Mouse (Mus musculus) brain, adult 10 weeks (tissue): ENCODE measurements around the gene Ccl11. TPM values are rescaled to one million over a fixed set of nuclear protein-coding genes. Genes with fewer than 3 reads are reported as not detected.

Experiments used
- polyA plus RNA-seq: library from polyadenylated mRNA; stranded (reverse); fragments of 350-450 nt; fragmentation: Illumina TruSeq; extraction: RNeasy Lipid Tissue Mini Kit (QIAGEN cat#74804); gene quantifications from one replicate; pipeline ENCODE4 v1.2.3, GENCODE M21; 2015; ENCODE audit warnings: low read depth, low replicate concordance

Gene Ccl11
- polyA plus RNA-seq, result not detected

GRCm38 (mm10) chr11:82057646-82058045 is at the start of gene Ccl11:
Gene Ccl11, plus strand, starts transcription at chr11:82057823.

GRCm38 (mm10) chr11:82035356-82035755 is 22.3 kb upstream of the Ccl11 start, which contains the start of gene Ccl2:
Gene Ccl2, plus strand, starts transcription at chr11:82035571.

GRCm38 (mm10) chr11:82038535-82038934 is 19.1 kb upstream of the Ccl11 start, which contains the start of gene Gm17268:
Gene Gm17268, minus strand, starts transcription at chr11:82038562.

GRCm38 (mm10) chr11:82045471-82045870 is 12.2 kb upstream of the Ccl11 start, which contains the start of gene Ccl7:
Gene Ccl7, plus strand, starts transcription at chr11:82045712.

GRCm38 (mm10) chr11:82101529-82101928 is 43.9 kb downstream of the Ccl11 start, which contains the start of gene Ccl12:
Gene Ccl12, plus strand, starts transcription at chr11:82101845.

Other genes starting within 250 kb of the Ccl11 start
- not detected for gene 5530401A14Rik, start 197.2 kb upstream of the Ccl11 start, polyA plus RNA-seq
- 39.0 TPM for gene Asic2, start 89.4 kb upstream of the Ccl11 start, polyA plus RNA-seq
- gene Ccl2, start 22.3 kb upstream of the Ccl11 start, polyA plus RNA-seq, result 1.5 TPM
- gene Gm17268, start 19.3 kb upstream of the Ccl11 start, polyA plus RNA-seq, result not detected
- not detected for gene Ccl7, start 12.1 kb upstream of the Ccl11 start, polyA plus RNA-seq
- gene Ccl12, start 44.0 kb downstream of the Ccl11 start, polyA plus RNA-seq, result 1.9 TPM
- gene Ccl8, start 57.4 kb downstream of the Ccl11 start, polyA plus RNA-seq, result not detected
- not detected for gene Ccl1, start 247.9 kb downstream of the Ccl11 start, polyA plus RNA-seq